9 mouse cellular contexts compared by ENCODE assay signal in genomic region chr17:27445364-27446075, GRCm38 (mm10).
DNase-seq lines count a peak whose midpoint lies in the region; ATAC-seq and TF ChIP-seq lines count a peak whose summit lies in the region.
"Had no signal": no experiment of that assay in that cellular context is flagged by ENCODE, and none has a peak within 500 bp of the region (broad histone marks: within the 10 kb centered on the region; RNA-seq: fewer than 3 reads in every experiment).

No protein-coding gene starts in this region.

- H3K36me3 ChIP-seq in heart, adult 2 months (ENCODE audit: control insufficient read depth, insufficient read depth, low read length) = no peaks in the 10 kb centered on the region
- H3K36me3 ChIP-seq in heart, embryonic 11.5 days (ENCODE audit: control insufficient read depth, insufficient read depth, low read length) = no peaks in the 10 kb centered on the region
- H3K36me3 ChIP-seq in heart, embryonic 13.5 days = no peaks in the 10 kb centered on the region
- H3K36me3 ChIP-seq: lung, embryonic 15.5 days had no signal

- TF ChIP-seq EP300 in heart, adult 2 months (IDR thresholded peaks at IDR 0.05; ENCODE audit: insufficient read depth, low read depth, low read length) = no peak

- TF ChIP-seq CTCF in heart, adult 2 months (IDR thresholded peaks at IDR 0.05) = no peak

- no peaks in the 10 kb centered on the region for H3K79me2 ChIP-seq in heart, adult 2 months (replicated peaks; ENCODE audit: control insufficient read depth, insufficient read depth, low read length)

- peak; percentile 51 to 59 for DNase-seq in heart, adult 2 months
- peak; percentile 53 for DNase-seq in kidney, adult 18-20 months
- DNase-seq in ovary, postnatal 14 days (ENCODE audit: low spot score) = peak; percentile 43
- no peak for DNase-seq in embryo, embryonic 10.5 days (ENCODE audit: low spot score)
- DNase-seq in thymus, postnatal 25 days = no peak
- DNase-seq in urinary bladder, postnatal 10 days (ENCODE audit: low spot score) = no peak

- H3K27ac ChIP-seq in heart, adult 2 months = no peak overlapping the region
- H3K27ac ChIP-seq in heart, embryonic 11.5 days (ENCODE audit: low read depth, low read length) = no peak overlapping the region
- no peak overlapping the region for H3K27ac ChIP-seq in heart, embryonic 13.5 days (replicated peaks)
- H3K27ac ChIP-seq: lung, embryonic 15.5 days had no signal

- H3K27me3 ChIP-seq in heart, adult 2 months (ENCODE audit: control insufficient read depth, insufficient read depth, low read length) = no peaks in the 10 kb centered on the region
- peaks cover 9% of the 10 kb centered on the region for H3K27me3 ChIP-seq in heart, embryonic 11.5 days (ENCODE audit: control insufficient read depth, insufficient read depth, low read length)
- peaks cover 32% of the 10 kb centered on the region for H3K27me3 ChIP-seq in heart, embryonic 13.5 days (replicated peaks)
- H3K27me3 ChIP-seq: lung, embryonic 15.5 days had no signal

- intact Hi-C loops in heart, adult 2 months (cut with DNase I) = no loop called here

- no peaks in the 10 kb centered on the region for H3K4me1 ChIP-seq in heart, adult 2 months (ENCODE audit: control insufficient read depth, insufficient read depth, low read length)
- peaks cover 7% of the 10 kb centered on the region; the same call in 1 of the 2 replicates for H3K4me1 ChIP-seq in heart, embryonic 11.5 days (ENCODE audit: control insufficient read depth, insufficient read depth, low read length)
- H3K4me1 ChIP-seq in heart, embryonic 13.5 days = peaks cover 22% of the 10 kb centered on the region
- H3K4me1 ChIP-seq: lung, embryonic 15.5 days had no signal

- ATAC-seq in heart, embryonic 11.5 days (replicated peaks; ENCODE audit: insufficient number of reproducible peaks, low FRiP score, low TSS enrichment) = no peak
- peak; percentile 61; the same call in 1 of the 2 replicates for ATAC-seq in heart, embryonic 13.5 days (ENCODE audit: extremely low read depth, insufficient number of reproducible peaks, low FRiP score, low TSS enrichment)

- WGBS in heart, adult 2 months = 39% methylated on average over 17 of the region's 17 CpGs
- WGBS in heart, embryonic 11.5 days (ENCODE audit: insufficient replicate concordance) = 55% methylated on average over 17 of the region's 17 CpGs
- WGBS in heart, embryonic 13.5 days = 42% methylated on average over 17 of the region's 17 CpGs

- H3K4me3 ChIP-seq in heart, adult 2 months = no peak overlapping the region
- H3K4me3 ChIP-seq in heart, embryonic 11.5 days (ENCODE audit: low read depth, low read length) = no peak overlapping the region
- H3K4me3 ChIP-seq in heart, embryonic 13.5 days = no peak overlapping the region
- H3K4me3 ChIP-seq: lung, embryonic 15.5 days had no signal

- H3K9me3 ChIP-seq in heart, embryonic 11.5 days (replicated peaks; ENCODE audit: control insufficient read depth, low read length) = no peaks in the 10 kb centered on the region
- no peaks in the 10 kb centered on the region for H3K9me3 ChIP-seq in heart, embryonic 13.5 days
- H3K9me3 ChIP-seq: lung, embryonic 15.5 days had no signal

- no peak overlapping the region for H3K9ac ChIP-seq in heart, adult 2 months (ENCODE audit: low read depth, low read length)
- no peak overlapping the region for H3K9ac ChIP-seq in heart, embryonic 11.5 days (ENCODE audit: low read depth, low read length)
- H3K9ac ChIP-seq in heart, embryonic 13.5 days = no peak overlapping the region
- H3K9ac ChIP-seq: lung, embryonic 15.5 days had no signal

- no peak overlapping the region for H3K4me2 ChIP-seq in heart, embryonic 11.5 days
- no peak overlapping the region for H3K4me2 ChIP-seq in heart, embryonic 13.5 days
- H3K4me2 ChIP-seq: lung, embryonic 15.5 days had no signal

- no peak for TF ChIP-seq POLR2A in heart, adult 2 months (IDR thresholded peaks at IDR 0.05; ENCODE audit: insufficient read depth, low read depth, low read length)

Comparison
In these comparisons a context has a peak if more than half of its experiments do, and no peak if none do; other contexts are left out.
1. DNase-seq: peak in heart, adult 2 months (2 of 2), kidney, adult 18-20 months (single experiment) and ovary, postnatal 14 days (single experiment); none in embryo, embryonic 10.5 days (single experiment), thymus, postnatal 25 days (single experiment) and urinary bladder, postnatal 10 days (single experiment).